ENCODE assay signal across 16 mouse cellular contexts in the genomic region with DNA sequence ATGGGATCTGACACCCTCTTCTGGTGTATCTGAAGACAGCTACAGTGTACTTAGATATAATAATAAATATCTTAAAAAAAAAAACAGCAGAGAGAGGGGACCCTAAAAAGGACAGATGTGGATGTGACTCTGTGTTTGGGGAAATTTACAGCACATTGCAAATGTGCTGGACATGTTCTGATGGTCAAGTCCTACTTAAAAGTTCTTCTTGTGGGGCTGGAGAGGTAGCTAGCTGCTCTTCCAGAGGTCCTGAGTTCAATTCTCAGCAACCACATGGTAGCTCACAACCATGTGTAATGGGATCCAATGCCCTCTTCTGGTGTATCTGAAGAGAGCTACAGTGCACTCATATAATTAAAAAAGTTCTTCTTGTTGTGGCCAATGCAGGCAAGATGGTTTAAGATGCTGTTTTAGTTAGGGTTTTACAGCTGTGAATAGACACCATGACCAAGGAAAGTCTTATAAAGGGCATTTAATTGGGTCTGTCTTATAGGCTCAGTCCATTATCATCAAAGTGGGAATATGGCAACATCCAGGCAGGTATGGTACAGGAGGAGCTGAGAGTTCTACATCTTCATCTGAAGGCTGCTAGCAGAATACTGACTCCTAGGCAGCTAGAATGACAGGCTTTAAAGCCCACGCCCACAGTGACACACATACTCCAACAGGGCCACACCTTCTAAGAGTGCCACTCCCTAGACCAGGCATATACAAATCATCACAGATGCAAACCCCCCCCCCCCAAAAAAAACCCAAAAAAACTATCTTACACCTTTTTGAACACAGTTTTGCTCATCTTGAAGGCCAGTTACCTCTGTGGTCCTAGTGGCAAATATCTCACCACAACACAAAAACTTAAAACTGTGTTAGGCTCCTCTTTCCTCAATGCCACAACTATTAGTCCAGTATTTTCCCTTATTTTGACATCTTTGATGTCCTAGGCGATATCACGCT.
"Had no signal": no experiment of that assay in that cellular context is flagged by ENCODE, and none has a peak within 500 bp of the region (broad histone marks: within the 10 kb centered on the region; RNA-seq: fewer than 3 reads in every experiment).

No protein-coding gene starts in this region.

- H3K4me1 ChIP-seq: midbrain, embryonic 10.5 days; neural tube, embryonic 13.5 days; stomach, embryonic 15.5 days had no signal

- H3K4me2 ChIP-seq: lung, embryonic 14.5 days; neural tube, embryonic 13.5 days; neural tube, embryonic 15.5 days; stomach, embryonic 15.5 days had no signal

- H3K4me3 ChIP-seq: midbrain, embryonic 10.5 days; myocyte; neural tube, embryonic 13.5 days; neural tube, embryonic 15.5 days; stomach, embryonic 15.5 days had no signal

- H3K9ac ChIP-seq: liver, embryonic 14.5 days; lung, embryonic 14.5 days; neural tube, embryonic 13.5 days; neural tube, embryonic 15.5 days; stomach, embryonic 15.5 days had no signal

- H3K9me3 ChIP-seq: neural tube, embryonic 13.5 days; neural tube, embryonic 15.5 days; stomach, embryonic 15.5 days had no signal

- DNase-seq: lung, postnatal 4 days; midbrain, embryonic 14.5 days; retina, postnatal 1 day; right cerebral cortex, adult 18-20 months; right cerebral cortex, postnatal 25 days; thymus, adult 18-20 months; thymus, postnatal 14 days; thymus, postnatal 36 days had no signal

- H3K27me3 ChIP-seq: neural tube, embryonic 13.5 days; neural tube, embryonic 15.5 days; stomach, embryonic 15.5 days had no signal

- H3K27ac ChIP-seq: liver, embryonic 14.5 days; midbrain, embryonic 10.5 days; neural tube, embryonic 13.5 days; neural tube, embryonic 15.5 days; stomach, embryonic 15.5 days had no signal

- H3K36me3 ChIP-seq: midbrain, embryonic 10.5 days; neural tube, embryonic 13.5 days; neural tube, embryonic 15.5 days; stomach, embryonic 15.5 days had no signal

- ATAC-seq: midbrain, embryonic 16.5 days had no signal
